Comparison of ENCODE assay signal across 7 mouse cellular contexts in genomic region chr17:29249512-29249911, GRCm38 (mm10). TPM values are rescaled to one million over a fixed set of nuclear protein-coding genes. Genes with fewer than 3 reads are reported as not detected.
A peak's percentile ranks its signal among the peaks of the same experiment; 100 is the strongest.
DNase-seq lines count a peak whose midpoint lies in the region; TF ChIP-seq lines count a peak whose summit lies in the region.

No protein-coding gene starts in this region.

- TF ChIP-seq POLR2A in thymus, adult 2 months (IDR thresholded peaks at IDR 0.05; ENCODE audit: control insufficient read depth, extremely low read depth, insufficient read depth, low read length, poor library complexity), result no peak

- no peak overlapping the region for H3K4me3 ChIP-seq in thymus, adult 2 months (ENCODE audit: control insufficient read depth, insufficient read depth, low read length)

- H3K36me3 ChIP-seq in thymus, adult 2 months (ENCODE audit: control insufficient read depth, insufficient read depth, low read length), result peaks cover 20% of the 10 kb centered on the region; the same call in 1 of the 2 replicates

- no peaks in the 10 kb centered on the region for H3K27me3 ChIP-seq in thymus, adult 2 months (ENCODE audit: control insufficient read depth, insufficient read depth, low read length)

- TF ChIP-seq CTCF in thymus, adult 2 months (IDR thresholded peaks at IDR 0.05; ENCODE audit: borderline replicate concordance, control insufficient read depth, extremely low read depth, insufficient read depth, low read length, poor library complexity), result no peak

- no peak overlapping the region for H3K27ac ChIP-seq in thymus, adult 2 months (ENCODE audit: control insufficient read depth, insufficient read depth, low read length)

- WGBS in thymus, adult 2 months, result 84% methylated on average over 9 of the region's 9 CpGs

- intact Hi-C loops in left cerebral cortex, postnatal 4 days (cut with DNase I), result loop anchor here (5.0 kb wide), 1 partner anchor 202 kb away; no protein-coding TSS in a partner anchor

- DNase-seq in left cerebral cortex, postnatal 4 days, result peak; percentile 73
- DNase-seq in left cerebral cortex, adult 9 months (ENCODE audit: low spot score in 2 of 2), result no peak
- DNase-seq in adipocyte (ENCODE audit: low spot score), result peak; percentile 93
- peak; percentile 57 for DNase-seq in brain, adult 2 months (ENCODE audit: low read depth, low spot score)
- DNase-seq in kidney, postnatal 4 days, result peak; percentile 80 to 87
- DNase-seq in thymus, postnatal 0 days (ENCODE audit: low spot score), result no peak
- no peak for DNase-seq in thymus, adult 2 months

- no peaks in the 10 kb centered on the region for H3K4me1 ChIP-seq in thymus, adult 2 months (replicated peaks; ENCODE audit: control insufficient read depth, insufficient read depth, low read length)

RNA-seq across cellular contexts. Expression of gene Cpne5, which starts 11.5 kb away (rescaled TPM):
- 10 to 100 TPM; 67.9 to 81.9 TPM for total RNA-seq in left cerebral cortex, postnatal 4 days (2021)
- polyA plus RNA-seq in thymus, postnatal 0 days (2015; fragmentation: Nextera tagmentation; extraction: Ambion mirVana), result 2.8 and 3.0 TPM in 2 replicates
- 4.6 and 5.0 TPM in 2 replicates for polyA plus RNA-seq in thymus, adult 2 months (2012; rRNA removed)

RNA-seq across cellular contexts. Expression of gene Ppil1, which starts 14.5 kb away (rescaled TPM):
- total RNA-seq in left cerebral cortex, postnatal 4 days (2021), result 10 to 100 TPM; 35.1 to 40.5 TPM
- 118 and 133 TPM in 2 replicates for polyA plus RNA-seq in thymus, postnatal 0 days (2015; fragmentation: Nextera tagmentation; extraction: Ambion mirVana)
- polyA plus RNA-seq in thymus, adult 2 months (2012; rRNA removed), result 57.1 and 65.9 TPM in 2 replicates

RNA-seq across cellular contexts. Expression of gene BC004004, which starts 19.1 kb away (rescaled TPM):
- total RNA-seq in left cerebral cortex, postnatal 4 days (2021), result 100 to 1,000 TPM; 102 to 107 TPM
- 92.2 and 95.2 TPM in 2 replicates for polyA plus RNA-seq in thymus, postnatal 0 days (2015; fragmentation: Nextera tagmentation; extraction: Ambion mirVana)
- 46.0 and 61.3 TPM in 2 replicates for polyA plus RNA-seq in thymus, adult 2 months (2012; rRNA removed)

Comparison
In these comparisons a context has a peak if more than half of its experiments do, and no peak if none do; other contexts are left out.
1. DNase-seq: peak in left cerebral cortex, postnatal 4 days (single experiment), adipocyte (single experiment), brain, adult 2 months (single experiment) and kidney, postnatal 4 days (2 of 2); none in left cerebral cortex, adult 9 months (0 of 2), thymus, postnatal 0 days (single experiment) and thymus, adult 2 months (single experiment).